Mouse (Mus musculus) forebrain, embryonic 11.5 days (tissue): Measurements from ENCODE around the gene Peli1. TPM values are rescaled to one million over a fixed set of nuclear protein-coding genes. Genes with fewer than 3 reads are reported as not detected.
"Not testable (repeated sequence)": the region's sequence is repeated elsewhere in the genome, so short reads cannot be mapped to it uniquely, and the experiment has no call there.

Experiments used
- ATAC-seq: fragments of 200-750 bp; cut with Nextera tagmentation; replicated peaks from 2 replicates; pipeline ENCODE4 v1.8.0; 2017; ENCODE audit warnings: moderate TSS enrichment; ENCODE audit not compliant: low FRiP score
- DNase-seq: peaks from one replicate; pipeline ENCODE4 v3.0.0-alpha.2; 2017; ENCODE audit warnings: low spot score
- H3K27ac ChIP-seq: fragments of 300-500 bp; sonication (generic); 2 replicates; pipeline ENCODE4 v1.5.1; 2014; ENCODE audit warnings: low read depth, low read length
- H3K27me3 ChIP-seq: fragments of 300-500 bp; sonication (generic); 2 replicates; pipeline ENCODE4 v1.6.1; 2014; ENCODE audit warnings: mild to moderate bottlenecking, low read length, mixed read lengths; ENCODE audit not compliant: control insufficient read depth, insufficient read depth
- H3K36me3 ChIP-seq: fragments of 300-500 bp; sonication (generic); 2 replicates; pipeline ENCODE4 v1.6.1; 2014; ENCODE audit warnings: mild to moderate bottlenecking, low read length, moderate library complexity, mixed read lengths; ENCODE audit not compliant: control insufficient read depth, insufficient read depth
- H3K4me1 ChIP-seq: fragments of 300-500 bp; sonication (generic); replicated peaks from 2 replicates; pipeline ENCODE4 v1.6.1; 2014; ENCODE audit warnings: low read length, mixed read lengths; ENCODE audit not compliant: control insufficient read depth, insufficient read depth
- H3K4me2 ChIP-seq: fragments of 300-500 bp; sonication (generic); 2 replicates; pipeline ENCODE4 v1.6.1; 2014; ENCODE audit warnings: low read depth, mild to moderate bottlenecking, low read length, moderate library complexity, mixed read lengths; ENCODE audit not compliant: severe bottlenecking
- H3K4me3 ChIP-seq: fragments of 300-500 bp; sonication (generic); 2 replicates; pipeline ENCODE4 v1.5.1; 2014; ENCODE audit warnings: low read depth, low read length
- H3K9ac ChIP-seq: fragments of 300-500 bp; sonication (generic); 2 replicates; pipeline ENCODE4 v1.6.1; 2014; ENCODE audit warnings: low read length
- H3K9me3 ChIP-seq: fragments of 300-500 bp; sonication (generic); 2 replicates; pipeline ENCODE4 v1.6.1; 2016; ENCODE audit warnings: low read length, mixed read lengths; ENCODE audit not compliant: control insufficient read depth
- WGBS: fragments of 180-500 bp; shearing (Covaris S2); extraction: QIAGEN DNeasy Blood & Tissue Kit; methylation state at CpG from one replicate; pipeline ENCODE4 v1.1.7; 2014; 5-methylcytosine and 5-hydroxymethylcytosine counted together
- polyA plus RNA-seq: library from polyadenylated mRNA; unstranded; fragments of >200 nt; fragmentation: Nextera tagmentation; extraction: Ambion mirVana; gene quantifications from 2 replicates; pipeline ENCODE4 v1.2.1, GENCODE M21; 2014

The Peli1 gene
- polyA plus RNA-seq, 1 experiment from 2014 or later, result 91.6 TPM

DNA sequence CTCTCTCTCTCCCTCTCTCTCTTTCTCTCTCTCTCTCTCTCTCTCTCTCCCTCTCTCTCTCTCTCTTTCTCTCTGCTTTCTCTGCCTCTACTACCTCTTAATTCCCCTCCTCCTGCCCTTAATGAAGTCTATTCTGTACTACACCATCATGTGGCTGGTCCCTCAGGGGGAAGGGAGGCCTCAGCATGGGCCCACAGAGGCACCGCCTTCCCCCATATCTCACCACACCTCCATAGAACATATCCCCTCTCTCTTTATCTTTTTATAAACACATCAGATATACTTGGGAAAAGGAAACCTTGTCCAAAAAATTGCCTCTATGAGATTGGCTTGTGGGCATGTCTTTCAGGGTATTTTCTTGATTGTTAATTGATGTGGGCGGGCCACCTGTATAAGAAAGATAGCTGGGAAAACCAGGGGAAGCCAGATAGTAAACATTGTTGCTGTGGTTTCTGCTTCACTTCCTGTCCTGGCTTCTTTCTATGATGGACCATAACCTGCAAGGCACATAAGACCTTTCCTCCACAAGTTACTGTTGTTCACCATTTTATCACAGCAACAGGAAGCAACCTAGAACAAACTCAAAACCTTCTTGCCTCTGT lies 75.5 kb downstream of the Peli1 start:
- WGBS, result 93% methylated on average over 2 of the region's 2 CpGs
- Histone ChIP-seq H3K4me1 (peaks cover 2% of the 10 kb centered on the region; the same call in 1 of the 2 replicates), H3K9ac (no peak overlapping the region), H3K4me2 (no peak overlapping the region), H3K4me3 (no peak overlapping the region), H3K36me3 (no peaks in the 10 kb centered on the region), H3K9me3 (no peaks in the 10 kb centered on the region), H3K27me3 (no peaks in the 10 kb centered on the region), H3K27ac (no peak overlapping the region)
- ATAC-seq (no peak), DNase-seq (no peak)

DNA sequence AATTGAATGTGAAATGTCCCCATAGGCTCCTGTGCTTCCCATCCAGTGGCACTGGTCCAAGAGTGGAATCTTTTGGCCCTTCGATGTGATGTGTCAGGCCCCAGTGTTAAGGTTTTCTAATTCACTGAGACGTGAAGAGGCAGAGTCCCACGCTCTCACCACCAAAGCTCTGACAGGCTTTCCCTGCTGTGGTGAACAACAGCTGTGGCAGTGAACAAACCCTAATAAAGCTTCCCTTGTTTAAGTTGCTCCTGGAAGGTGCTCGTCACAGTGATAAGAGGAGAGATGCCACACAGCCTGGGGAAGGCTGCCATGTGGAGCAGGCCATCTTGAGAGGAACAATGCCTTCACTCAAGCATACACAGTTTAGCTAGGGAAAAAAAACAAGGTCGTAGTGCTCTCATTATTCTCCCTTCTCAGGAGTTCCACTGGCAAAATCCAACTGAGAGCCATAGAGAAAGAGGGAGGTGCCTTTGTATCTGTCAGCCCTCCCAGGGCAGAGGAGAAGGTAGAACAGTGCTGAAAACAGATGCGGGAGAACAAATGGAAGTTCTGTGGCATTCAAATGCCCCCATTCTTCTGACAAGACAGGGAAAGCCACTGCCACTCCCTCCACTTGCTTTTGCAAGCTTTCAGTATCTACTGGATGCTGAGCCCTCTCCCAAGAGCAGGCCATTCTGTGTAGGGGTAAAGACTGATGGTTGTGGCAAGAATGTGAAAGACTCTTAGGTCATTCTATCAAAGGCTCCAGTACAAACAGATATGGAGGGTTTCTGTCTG lies 77.9 kb downstream of the Peli1 start:
- Histone ChIP-seq H3K9me3 (no peaks in the 10 kb centered on the region), H3K9ac (no peak overlapping the region), H3K36me3 (no peaks in the 10 kb centered on the region), H3K4me3 (no peak overlapping the region), H3K27ac (no peak overlapping the region), H3K27me3 (no peaks in the 10 kb centered on the region), H3K4me2 (no peak overlapping the region), H3K4me1 (no peaks in the 10 kb centered on the region)
- 28% methylated on average over 6 of the region's 6 CpGs for WGBS
- ATAC-seq (no peak), DNase-seq (no peak)

- H3K36me3 ChIP-seq, H3K9ac ChIP-seq, ATAC-seq, H3K9me3 ChIP-seq, H3K4me1 ChIP-seq, H3K4me2 ChIP-seq, H3K4me3 ChIP-seq, DNase-seq, H3K27ac ChIP-seq, H3K27me3 ChIP-seq: not testable (repeated sequence)
- 93% methylated on average over 1 of the region's 1 CpGs for WGBS
Observed at GRCm38 (mm10) chr11:21169608-21169860, 78.4 kb downstream of the Peli1 start.

- Histone ChIP-seq H3K9me3 (no peaks in the 10 kb centered on the region), H3K4me3 (no peak overlapping the region), H3K4me2 (no peak overlapping the region), H3K4me1 (no peaks in the 10 kb centered on the region), H3K9ac (no peak overlapping the region), H3K36me3 (no peaks in the 10 kb centered on the region), H3K27me3 (no peaks in the 10 kb centered on the region), H3K27ac (no peak overlapping the region)
- DNase-seq, result no peak
- 92% methylated on average over 3 of the region's 3 CpGs for WGBS
- no peak for ATAC-seq
Observed at GRCm38 (mm10) chr11:21172281-21172680, 81.2 kb downstream of the Peli1 start.

DNA sequence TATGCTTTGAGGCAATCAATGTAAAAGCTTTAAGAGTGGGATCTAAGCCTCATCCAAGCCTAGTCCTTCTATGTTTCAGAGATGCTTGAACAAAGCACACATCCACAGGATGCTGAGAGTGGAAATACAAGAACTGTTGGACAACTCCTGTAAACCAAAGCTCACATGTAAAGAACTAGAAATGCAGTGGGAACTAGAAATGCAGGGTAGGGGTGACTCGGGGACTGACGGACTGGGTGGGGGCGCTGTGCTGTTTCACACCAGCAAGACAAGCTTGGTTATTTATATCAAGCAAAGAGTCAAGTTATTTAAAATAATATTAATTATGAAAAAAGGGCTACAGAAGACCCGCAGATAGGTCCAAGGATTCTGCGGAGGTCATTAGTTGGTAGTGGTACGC lies 82.8 kb downstream of the Peli1 start:
- WGBS, result 95% methylated on average over 6 of the region's 6 CpGs
- ATAC-seq (no peak), DNase-seq (no peak)
- H3K4me2 ChIP-seq, result no peak overlapping the region
- no peak overlapping the region for H3K4me3 ChIP-seq
- H3K9ac ChIP-seq, result no peak overlapping the region
- H3K27ac ChIP-seq, result no peak overlapping the region
- no peaks in the 10 kb centered on the region for H3K9me3 ChIP-seq
- no peaks in the 10 kb centered on the region for H3K4me1 ChIP-seq
- H3K27me3 ChIP-seq, result no peaks in the 10 kb centered on the region
- H3K36me3 ChIP-seq, result no peaks in the 10 kb centered on the region

DNA sequence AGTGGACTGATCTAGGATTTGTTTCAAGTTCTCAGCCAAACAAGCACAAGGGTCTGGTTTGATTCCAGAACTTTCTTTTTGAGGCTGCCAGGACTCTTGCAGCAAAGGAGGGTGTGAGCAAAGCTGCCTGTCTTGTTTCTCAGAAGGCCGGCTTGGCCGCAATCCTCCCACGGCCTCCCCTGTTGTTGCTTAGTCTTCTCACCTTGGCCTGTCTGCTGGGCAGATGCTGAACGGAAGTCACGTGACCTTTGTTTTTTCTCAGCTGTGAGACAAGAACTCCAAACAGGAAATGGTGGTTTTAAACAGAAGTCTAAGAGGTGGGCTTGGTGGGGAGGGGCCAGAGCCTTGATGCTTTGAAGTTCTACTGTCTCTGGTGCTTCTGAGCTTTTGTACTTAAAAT lies 83.3 kb downstream of the Peli1 start:
- Histone ChIP-seq H3K27ac (no peak overlapping the region), H3K9ac (no peak overlapping the region), H3K4me2 (no peak overlapping the region), H3K4me3 (no peak overlapping the region), H3K4me1 (no peaks in the 10 kb centered on the region), H3K36me3 (no peaks in the 10 kb centered on the region), H3K27me3 (no peaks in the 10 kb centered on the region), H3K9me3 (no peaks in the 10 kb centered on the region)
- ATAC-seq, result no peak
- WGBS, result 71% methylated on average over 5 of the region's 5 CpGs
- DNase-seq, result no peak

DNA sequence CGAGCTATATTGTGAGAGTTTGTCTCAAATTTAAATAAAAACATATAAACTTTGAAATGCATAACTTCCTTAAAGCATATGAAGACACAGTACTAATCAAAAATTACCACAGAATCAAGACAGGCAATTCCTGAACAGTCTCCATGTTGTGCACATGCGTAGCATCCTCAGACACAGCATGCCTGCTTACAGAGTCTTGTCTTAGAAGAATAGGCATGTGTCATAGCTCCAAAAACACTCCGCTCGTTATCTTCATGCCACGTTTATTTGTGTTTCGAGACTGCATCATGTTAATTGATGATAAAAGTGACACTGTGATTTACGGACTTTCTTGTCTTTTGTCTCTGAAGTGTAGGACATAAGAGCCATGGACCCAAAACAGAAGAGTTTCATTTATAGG lies 84.0 kb downstream of the Peli1 start:
- Histone ChIP-seq H3K27ac (no peak overlapping the region), H3K4me1 (no peaks in the 10 kb centered on the region), H3K4me2 (no peak overlapping the region), H3K9me3 (no peaks in the 10 kb centered on the region), H3K9ac (no peak overlapping the region), H3K4me3 (no peak overlapping the region), H3K36me3 (no peaks in the 10 kb centered on the region), H3K27me3 (no peaks in the 10 kb centered on the region)
- DNase-seq, result no peak
- ATAC-seq, result no peak
- WGBS, result 79% methylated on average over 7 of the region's 7 CpGs

GRCm38 (mm10) chr11:21176491-21176890 lies 85.4 kb downstream of the Peli1 start:
- Histone ChIP-seq H3K9me3 (no peaks in the 10 kb centered on the region), H3K4me2 (no peak overlapping the region), H3K9ac (no peak overlapping the region), H3K36me3 (no peaks in the 10 kb centered on the region), H3K27ac (no peak overlapping the region), H3K4me3 (no peak overlapping the region), H3K27me3 (no peaks in the 10 kb centered on the region), H3K4me1 (no peaks in the 10 kb centered on the region)
- ATAC-seq (no peak), DNase-seq (no peak)

DNA sequence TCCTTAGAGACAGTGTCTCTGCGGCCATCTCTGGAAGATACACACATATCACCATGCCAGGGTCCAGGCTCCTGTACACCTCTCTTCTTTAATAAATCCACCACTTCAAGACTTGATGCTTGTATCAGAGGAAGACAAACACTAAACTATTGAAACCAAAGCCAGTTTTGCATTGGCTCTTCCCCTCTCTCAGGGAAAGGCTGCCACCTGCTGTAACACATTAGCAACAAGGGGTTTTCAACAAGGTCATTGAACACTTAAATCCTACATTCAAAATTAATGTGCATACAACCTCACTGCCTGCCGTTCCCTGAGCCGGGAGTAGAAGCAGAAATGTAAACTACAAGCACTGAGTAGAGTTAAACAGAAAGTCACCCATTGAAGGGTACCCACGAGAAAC lies 87.3 kb downstream of the Peli1 start:
- Histone ChIP-seq H3K9ac (no peak overlapping the region), H3K4me1 (no peaks in the 10 kb centered on the region), H3K4me2 (no peak overlapping the region), H3K27ac (no peak overlapping the region), H3K9me3 (no peaks in the 10 kb centered on the region), H3K27me3 (no peaks in the 10 kb centered on the region), H3K4me3 (no peak overlapping the region), H3K36me3 (no peaks in the 10 kb centered on the region)
- 72% methylated on average over 4 of the region's 4 CpGs for WGBS
- no peak for DNase-seq
- ATAC-seq, result no peak
